Mouse (Mus musculus) myocyte (in vitro differentiated cells): Measurements from ENCODE around the gene Fjx1. TPM values are rescaled to one million over a fixed set of nuclear protein-coding genes. Genes with fewer than 3 reads are reported as not detected.
A peak's percentile ranks its signal among the peaks of the same experiment; 100 is the strongest.

Source experiments
- H3K27me3 ChIP-seq: one replicate; pipeline ENCODE4 v1.6.1; 2011; ENCODE audit not compliant: control insufficient read depth, insufficient read depth, insufficient read length
- H3K36me3 ChIP-seq: one replicate; pipeline ENCODE4 v1.6.1; 2011; ENCODE audit not compliant: control insufficient read depth, insufficient read depth
- H3K4me2 ChIP-seq: one replicate; pipeline ENCODE4 v1.6.1; 2011; ENCODE audit warnings: low read depth, control low read depth
- H3K4me3 ChIP-seq: one replicate; pipeline ENCODE4 v1.5.1; 2011; ENCODE audit warnings: mild to moderate bottlenecking, control low read depth, moderate library complexity
- H3K79me2 ChIP-seq: one replicate; pipeline ENCODE4 v1.6.1; 2011; ENCODE audit not compliant: control insufficient read depth, insufficient read depth
- H3ac ChIP-seq: one replicate; pipeline ENCODE4 v1.6.1; 2011; ENCODE audit not compliant: control insufficient read depth, insufficient read length
- CEBPB ChIP-seq: IDR thresholded peaks from 2 replicates; pipeline ENCODE4 v1.6.1; 2011; ENCODE audit warnings: mild to moderate bottlenecking, moderate library complexity; ENCODE audit not compliant: poor library complexity, insufficient read depth, severe bottlenecking
- E2F4 ChIP-seq: IDR thresholded peaks from one replicate; pipeline ENCODE4 v1.6.1; 2011; ENCODE audit warnings: mild to moderate bottlenecking, control low read depth, moderate library complexity; ENCODE audit not compliant: insufficient read depth
- MAX ChIP-seq: IDR thresholded peaks from one replicate; pipeline ENCODE4 v1.6.1; 2011; ENCODE audit warnings: low read depth, mild to moderate bottlenecking, control low read depth
- MYOD1 ChIP-seq, 3 experiments: IDR thresholded peaks; one replicate each; pipeline ENCODE4 v1.6.1; 2011; ENCODE audit warnings: control low read depth in 2 of 3, low read depth in 2 of 3, mild to moderate bottlenecking in 2 of 3, moderate library complexity in 1 of 3; ENCODE audit not compliant: insufficient read length in 2 of 3, control insufficient read depth in 1 of 3
- MYOG ChIP-seq, 3 experiments: IDR thresholded peaks; one replicate each; pipeline ENCODE4 v1.6.1; 2011; ENCODE audit warnings: control low read depth in 2 of 3, low read depth in 2 of 3, mild to moderate bottlenecking in 2 of 3; ENCODE audit not compliant: insufficient read length in 2 of 3, control insufficient read depth in 1 of 3, insufficient read depth in 1 of 3
- POLR2A ChIP-seq: IDR thresholded peaks from one replicate; pipeline ENCODE4 v1.6.1; 2011; ENCODE audit warnings: low read depth, mild to moderate bottlenecking, control low read depth, moderate library complexity; ENCODE audit not compliant: insufficient read length
- POLR2AphosphoS2 ChIP-seq: IDR thresholded peaks from one replicate; pipeline ENCODE4 v1.6.1; 2011; ENCODE audit warnings: low read depth, control low read depth; ENCODE audit not compliant: insufficient read length
- REST ChIP-seq: IDR thresholded peaks from one replicate; pipeline ENCODE4 v1.6.1; 2011; ENCODE audit warnings: mild to moderate bottlenecking, control low read depth, moderate library complexity; ENCODE audit not compliant: insufficient read depth, insufficient read length
- SRF ChIP-seq: IDR thresholded peaks from one replicate; pipeline ENCODE4 v1.6.1; 2011; ENCODE audit warnings: low read depth; ENCODE audit not compliant: control insufficient read depth, insufficient read length
- TCF12 ChIP-seq: IDR thresholded peaks from one replicate; pipeline ENCODE4 v1.6.1; 2011; ENCODE audit warnings: mild to moderate bottlenecking, control low read depth; ENCODE audit not compliant: poor library complexity, insufficient read depth, severe bottlenecking
- TCF3 ChIP-seq: IDR thresholded peaks from one replicate; pipeline ENCODE4 v1.6.1; 2011; ENCODE audit warnings: low read depth, control low read depth; ENCODE audit not compliant: insufficient read length
- USF1 ChIP-seq: IDR thresholded peaks from one replicate; pipeline ENCODE4 v1.6.1; 2011; ENCODE audit warnings: low read depth, mild to moderate bottlenecking, control low read depth, moderate library complexity
- polyA plus RNA-seq: library from polyadenylated mRNA; unstranded; fragments of >200 nt; fragmentation: generic; extraction: Trizol; gene quantifications from one replicate; pipeline ENCODE4 v1.2.1, GENCODE M21; 2012; ENCODE audit warnings: missing spikeins

The Fjx1 gene
- polyA plus RNA-seq, 1 experiment = 0.83 TPM

- H3K36me3 ChIP-seq = no peaks in the 10 kb centered on the region
- no peak for TF ChIP-seq CEBPB
- no peak for TF ChIP-seq MYOD1 (IDR thresholded peaks at IDR 0.05; ENCODE audit: control insufficient read depth in 1 of 3, insufficient read length in 2 of 3, low read depth in 2 of 3)
- TF ChIP-seq POLR2A = no peak
- no peak for TF ChIP-seq TCF3
- TF ChIP-seq E2F4 = no peak
- TF ChIP-seq MYOG (IDR thresholded peaks at IDR 0.05; ENCODE audit: control insufficient read depth in 1 of 3, insufficient read depth in 1 of 3, insufficient read length in 2 of 3, low read depth in 2 of 3) = no peak
- TF ChIP-seq POLR2AphosphoS2 = no peak
- no peak for TF ChIP-seq MAX
- no peaks in the 10 kb centered on the region for H3K27me3 ChIP-seq
- H3K4me3 ChIP-seq = no peak within 1 kb of the TSS
- H3K79me2 ChIP-seq = no peaks in the 10 kb centered on the region
- no peak within 1 kb of the TSS for H3K4me2 ChIP-seq
- no peak within 1 kb of the TSS for H3ac ChIP-seq
Observed at GRCm38 (mm10) chr2:102407363-102408184, 44.7 kb downstream of the Fjx1 start, which contains the start of gene Trim44. Gene Trim44 (minus strand): TSS chr2:102407828.

- no peaks in the 10 kb centered on the region for H3K79me2 ChIP-seq
- H3K36me3 ChIP-seq = no peaks in the 10 kb centered on the region
- no peak for TF ChIP-seq SRF
- TF ChIP-seq E2F4 = no peak
- TF ChIP-seq POLR2AphosphoS2 = no peak
- no peak for TF ChIP-seq MYOG (IDR thresholded peaks at IDR 0.05; ENCODE audit: control insufficient read depth in 1 of 3, insufficient read depth in 1 of 3, insufficient read length in 2 of 3, low read depth in 2 of 3)
- no peak for TF ChIP-seq TCF3
- TF ChIP-seq MAX = no peak
- no peak for TF ChIP-seq USF1
- no peak overlapping the region for H3K4me3 ChIP-seq
- no peaks in the 10 kb centered on the region for H3K27me3 ChIP-seq
- no peak overlapping the region for H3ac ChIP-seq
- no peak overlapping the region for H3K4me2 ChIP-seq
Observed at GRCm38 (mm10) chr2:102406324-102407304, 45.7 kb downstream of the Fjx1 start.

- Histone ChIP-seq H3ac (no peak overlapping the region), H3K36me3 (no peaks in the 10 kb centered on the region), H3K4me2 (no peak overlapping the region), H3K79me2 (peaks cover 13% of the 10 kb centered on the region), H3K4me3 (no peak overlapping the region), H3K27me3 (no peaks in the 10 kb centered on the region)
- TF ChIP-seq POLR2A = no peak
- no peak for TF ChIP-seq MAX
- TF ChIP-seq SRF = no peak
- TF ChIP-seq E2F4 = no peak
- no peak for TF ChIP-seq CEBPB
- no peak for TF ChIP-seq MYOG (IDR thresholded peaks at IDR 0.05; ENCODE audit: control insufficient read depth in 1 of 3, insufficient read depth in 1 of 3, insufficient read length in 2 of 3, low read depth in 2 of 3)
- no peak for TF ChIP-seq TCF3
Observed at GRCm38 (mm10) chr2:102403982-102404381, 48.3 kb downstream of the Fjx1 start.

- no peak overlapping the region for H3K4me3 ChIP-seq
- no peak for TF ChIP-seq E2F4
- no peak for TF ChIP-seq CEBPB
- no peak for TF ChIP-seq MYOD1 (IDR thresholded peaks at IDR 0.05; ENCODE audit: control insufficient read depth in 1 of 3, insufficient read length in 2 of 3, low read depth in 2 of 3)
- TF ChIP-seq SRF = no peak
- no peaks in the 10 kb centered on the region for H3K36me3 ChIP-seq
- H3K27me3 ChIP-seq = no peaks in the 10 kb centered on the region
- H3ac ChIP-seq = no peak overlapping the region
- peaks cover 20% of the 10 kb centered on the region for H3K79me2 ChIP-seq
- H3K4me2 ChIP-seq = no peak overlapping the region
Observed at GRCm38 (mm10) chr2:102403306-102403705, 49.0 kb downstream of the Fjx1 start.

- no peaks in the 10 kb centered on the region for H3K36me3 ChIP-seq
- H3K79me2 ChIP-seq = peaks cover 40% of the 10 kb centered on the region
- no peaks in the 10 kb centered on the region for H3K27me3 ChIP-seq
- peak overlapping the region; percentile 28 for H3K4me3 ChIP-seq
- no peak for TF ChIP-seq REST
- no peak for TF ChIP-seq MYOG (IDR thresholded peaks at IDR 0.05; ENCODE audit: control insufficient read depth in 1 of 3, insufficient read depth in 1 of 3, insufficient read length in 2 of 3, low read depth in 2 of 3)
- TF ChIP-seq TCF3 = no peak
- no peak for TF ChIP-seq POLR2AphosphoS2
- no peak for TF ChIP-seq POLR2A
- no peak for TF ChIP-seq MAX
- TF ChIP-seq CEBPB = no peak
- TF ChIP-seq TCF12 = no peak
- no peak for TF ChIP-seq USF1
- TF ChIP-seq E2F4 = no peak
- TF ChIP-seq MYOD1 (IDR thresholded peaks at IDR 0.05; ENCODE audit: control insufficient read depth in 1 of 3, insufficient read length in 2 of 3, low read depth in 2 of 3) = no peak
- TF ChIP-seq SRF = no peak
- H3K4me2 ChIP-seq = peak overlapping the region; percentile 80
- peak overlapping the region; percentile 92 for H3ac ChIP-seq
Observed at GRCm38 (mm10) chr2:102401352-102401692, 51.0 kb downstream of the Fjx1 start.
